Mouse (Mus musculus) liver, postnatal 0 days (tissue): ENCODE measurements at regions not wholly inside any gene's neighbourhood (a gene's known extent, or its start where the extent isn't known, plus 50 kb on each side); places are given as distances from the start of the nearest gene placed in this dataset.
A peak's percentile ranks its signal among the peaks of the same experiment; 100 is the strongest.

ENCODE experiments used
- ATAC-seq: fragments of 200-750 bp; cut with Nextera tagmentation; 2 replicates; pipeline ENCODE4 v1.8.0; 2017; ENCODE audit warnings: mild to moderate bottlenecking, moderate library complexity
- DNase-seq: peaks from one replicate; pipeline ENCODE4 v3.0.0-alpha.2; 2016
- H3K27ac ChIP-seq: fragments of 300-500 bp; sonication (generic); 2 replicates; pipeline ENCODE4 v1.5.1; 2014; ENCODE audit warnings: antibody characterized with exemption, moderate library complexity, mild to moderate bottlenecking, low read depth
- H3K27me3 ChIP-seq: fragments of 300-500 bp; sonication (generic); 2 replicates; pipeline ENCODE4 v1.6.1; 2014; ENCODE audit warnings: low read length, control low read depth, mixed read lengths; ENCODE audit not compliant: insufficient read depth
- H3K36me3 ChIP-seq: fragments of 300-500 bp; sonication (generic); replicated peaks from 2 replicates; pipeline ENCODE4 v1.6.1; 2014; ENCODE audit warnings: mild to moderate bottlenecking, control low read depth, low read length, moderate library complexity, mixed read lengths; ENCODE audit not compliant: insufficient read depth
- H3K4me1 ChIP-seq: fragments of 300-500 bp; sonication (generic); 2 replicates; pipeline ENCODE4 v1.6.1; 2014; ENCODE audit warnings: antibody characterized with exemption, mild to moderate bottlenecking, control low read depth; ENCODE audit not compliant: insufficient read depth
- H3K4me2 ChIP-seq: fragments of 300-500 bp; sonication (generic); 2 replicates; pipeline ENCODE4 v1.6.1; 2014; ENCODE audit warnings: low read depth, mild to moderate bottlenecking, low read length, moderate library complexity, mixed read lengths
- H3K4me3 ChIP-seq: fragments of 300-500 bp; sonication (generic); 2 replicates; pipeline ENCODE4 v1.5.1; 2014; ENCODE audit warnings: low read depth, low read length
- H3K9ac ChIP-seq: fragments of 300-500 bp; sonication (generic); replicated peaks from 2 replicates; pipeline ENCODE4 v1.6.1; 2014; ENCODE audit warnings: mild to moderate bottlenecking, moderate library complexity
- H3K9me3 ChIP-seq: fragments of 300-500 bp; sonication (generic); 2 replicates; pipeline ENCODE4 v1.6.1; 2016; ENCODE audit warnings: mild to moderate bottlenecking, control low read depth, low read length, mixed read lengths
- CTCF ChIP-seq: sonication (generic); IDR thresholded peaks from 2 replicates; pipeline ENCODE4 v1.5.1; 2016; ENCODE audit warnings: antibody characterized with exemption, low read depth
- EP300 ChIP-seq: IDR thresholded peaks from 2 replicates; pipeline ENCODE4 v1.6.1; 2016; ENCODE audit warnings: antibody characterized with exemption, low read depth, mild to moderate bottlenecking
- WGBS: fragments of 180-500 bp; shearing (Covaris S2); extraction: QIAGEN DNeasy Blood & Tissue Kit; methylation state at CpG from one replicate; pipeline ENCODE4 v1.1.7; 2014; ENCODE audit not compliant: insufficient replicate concordance; 5-methylcytosine and 5-hydroxymethylcytosine counted together

GRCm38 (mm10) chr9:47320345-47320744, 209.6 kb upstream of the Cadm1 start:
- ATAC-seq (peak; percentile 60), DNase-seq (no peak)
- H3K9me3 ChIP-seq, result no peaks in the 10 kb centered on the region
- H3K4me3 ChIP-seq, result no peak overlapping the region
- no peak overlapping the region for H3K9ac ChIP-seq
- H3K36me3 ChIP-seq, result no peaks in the 10 kb centered on the region
- WGBS, result 48% methylated on average over 1 of the region's 1 CpGs
- H3K4me1 ChIP-seq, result peaks cover 5% of the 10 kb centered on the region; the same call in 1 of the 2 replicates
- H3K27ac ChIP-seq, result peak overlapping the region; percentile 89
- no peak overlapping the region for H3K4me2 ChIP-seq
- TF ChIP-seq CTCF, result no peak
- TF ChIP-seq EP300, result no peak
- no peaks in the 10 kb centered on the region for H3K27me3 ChIP-seq

GRCm38 (mm10) chr9:47321106-47321789, 208.7 kb upstream of the Cadm1 start:
- Histone ChIP-seq H3K4me3 (no peak overlapping the region), H3K4me1 (peaks cover 5% of the 10 kb centered on the region; the same call in 1 of the 2 replicates), H3K27me3 (no peaks in the 10 kb centered on the region), H3K4me2 (no peak overlapping the region), H3K9ac (no peak overlapping the region; the same call in 1 of the 2 replicates), H3K27ac (peak overlapping the region; percentile 89), H3K36me3 (no peaks in the 10 kb centered on the region), H3K9me3 (no peaks in the 10 kb centered on the region)
- ATAC-seq (peak; percentile 93), DNase-seq (no peak)
- TF ChIP-seq CTCF (no peak), EP300 (peak; percentile 64; the same call in 1 of the 2 replicates)
- WGBS, result 57% methylated on average over 10 of the region's 10 CpGs

GRCm38 (mm10) chr9:47322293-47322692, 207.7 kb upstream of the Cadm1 start:
- DNase-seq, result no peak

GRCm38 (mm10) chr9:47323051-47323450, 206.9 kb upstream of the Cadm1 start:
- Histone ChIP-seq H3K9me3 (no peaks in the 10 kb centered on the region), H3K27me3 (no peaks in the 10 kb centered on the region), H3K27ac (no peak overlapping the region), H3K9ac (no peak overlapping the region), H3K4me2 (no peak overlapping the region), H3K36me3 (no peaks in the 10 kb centered on the region), H3K4me1 (peaks cover 5% of the 10 kb centered on the region; the same call in 1 of the 2 replicates), H3K4me3 (no peak overlapping the region)
- TF ChIP-seq CTCF, result no peak
- TF ChIP-seq EP300, result no peak
- no peak for ATAC-seq
- WGBS, result 77% methylated on average over 5 of the region's 5 CpGs
- DNase-seq, result no peak

More at GRCm38 (mm10) chr9:47322293-47322692, 207.7 kb upstream of the Cadm1 start:
- Histone ChIP-seq H3K27me3 (no peaks in the 10 kb centered on the region), H3K4me1 (peaks cover 5% of the 10 kb centered on the region; the same call in 1 of the 2 replicates), H3K4me2 (no peak overlapping the region), H3K4me3 (no peak overlapping the region), H3K9ac (no peak overlapping the region), H3K9me3 (no peaks in the 10 kb centered on the region), H3K27ac (peak overlapping the region; percentile 89), H3K36me3 (no peaks in the 10 kb centered on the region)
- 65% methylated on average over 5 of the region's 5 CpGs for WGBS
- TF ChIP-seq CTCF (no peak), EP300 (no peak)
- peak; percentile 52 for ATAC-seq

- 90% methylated on average over 2 of the region's 2 CpGs for WGBS
- H3K27ac ChIP-seq, result no peak overlapping the region
- no peaks in the 10 kb centered on the region for H3K36me3 ChIP-seq
- no peak overlapping the region for H3K4me3 ChIP-seq
- no peak for TF ChIP-seq EP300
- no peak for TF ChIP-seq CTCF
- DNase-seq, result no peak
- no peak overlapping the region for H3K9ac ChIP-seq
- no peak for ATAC-seq
- no peaks in the 10 kb centered on the region for H3K9me3 ChIP-seq
- H3K4me1 ChIP-seq, result no peaks in the 10 kb centered on the region
- no peak overlapping the region for H3K4me2 ChIP-seq
- no peaks in the 10 kb centered on the region for H3K27me3 ChIP-seq
These were observed 202.4 kb upstream of the Cadm1 start for GRCm38 (mm10) chr9:47327575-47327974.

- H3K9me3 ChIP-seq, result no peaks in the 10 kb centered on the region
- no peaks in the 10 kb centered on the region for H3K36me3 ChIP-seq
- no peak for DNase-seq
- H3K27me3 ChIP-seq, result no peaks in the 10 kb centered on the region
- TF ChIP-seq EP300, result no peak
- peak; percentile 30 for TF ChIP-seq CTCF
- no peaks in the 10 kb centered on the region for H3K4me1 ChIP-seq
- ATAC-seq, result no peak
- no peak overlapping the region for H3K9ac ChIP-seq
- no peak overlapping the region for H3K4me3 ChIP-seq
- WGBS, result 27% methylated on average over 4 of the region's 4 CpGs
- no peak overlapping the region for H3K4me2 ChIP-seq
- H3K27ac ChIP-seq, result no peak overlapping the region
These were observed 197.0 kb upstream of the Cadm1 start for GRCm38 (mm10) chr9:47332929-47333328.
